Mouse (Mus musculus) gastrocnemius, postnatal 36 days (tissue): ENCODE data around the gene Olfr108. TPM values are rescaled to one million over a fixed set of nuclear protein-coding genes. Genes with fewer than 3 reads are reported as not detected.

ENCODE experiments used
- DNase-seq, 2 experiments: peaks; one replicate each; pipeline ENCODE4 v3.0.0; 2022
- intact Hi-C: fragments of 180-260 bp; cut with DNase I; formaldehyde crosslinking; loops from one replicate; pipeline ENCODE4 v1.15.1; 2025
- long read RNA-seq, 2 experiments: library from polyadenylated mRNA; stranded (forward); transcript quantifications; one replicate each; pipeline ENCODE4 v2.0.0; 2021
- total RNA-seq, 2 experiments: library from RNA; stranded (reverse); gene quantifications; 2 replicates each; pipeline ENCODE4 v1.2.3; 2021

Olfr108 gene
- total RNA-seq: not detected
- long read RNA-seq, experiment 1: 0 reads
- long read RNA-seq, experiment 2: 0 reads

- intact Hi-C loops: no loop called here
- DNase-seq: no peak
Observed at GRCm38 (mm10) chr17:37445180-37445579, at the start of gene Olfr108. TSS of gene Olfr108 (plus strand) at chr17:37445480.

GRCm38 (mm10) chr17:37398926-37399325 lies 46.4 kb upstream of the Olfr108 start, which contains the start of gene Olfr107:
TSS of gene Olfr107 (plus strand) at chr17:37399226.
- intact Hi-C loops: no loop called here
- no peak for DNase-seq

- intact Hi-C loops: no loop called here
- no peak for DNase-seq
Observed at GRCm38 (mm10) chr17:37413380-37413779, 31.9 kb upstream of the Olfr108 start.

- intact Hi-C loops: no loop called here
- no peak for DNase-seq
Observed at GRCm38 (mm10) chr17:37458616-37459015, 13.3 kb downstream of the Olfr108 start, which contains the start of gene Olfr109. TSS of gene Olfr109 (plus strand) at chr17:37458916.

GRCm38 (mm10) chr17:37483452-37483851 lies 38.2 kb downstream of the Olfr108 start, which contains the start of gene H2-M2:
TSS of gene H2-M2 (minus strand) at chr17:37483552.
- no peak for DNase-seq
- intact Hi-C loops: no loop called here

GRCm38 (mm10) chr17:37491930-37492518 lies 46.7 kb downstream of the Olfr108 start, which contains the start of gene Olfr110:
TSS of gene Olfr110 (plus strand) at chr17:37492468.
- intact Hi-C loops: no loop called here
- DNase-seq: no peak

Other genes starting within 250 kb of the Olfr108 start
- not detected for gene Olfr94, start 244.5 kb upstream of the Olfr108 start, total RNA-seq
- gene Olfr95, start 232.4 kb upstream of the Olfr108 start, total RNA-seq: not detected
- not detected for gene Olfr96, start 225.3 kb upstream of the Olfr108 start, total RNA-seq
- gene Olfr97, start 208.2 kb upstream of the Olfr108 start, total RNA-seq: not detected
- not detected for gene Olfr98, start 181.7 kb upstream of the Olfr108 start, total RNA-seq
- under 1 TPM; 0.81 to 0.94 TPM for gene H2-M3, start 175.3 kb upstream of the Olfr108 start, total RNA-seq
- not detected for gene Olfr99, start 162.0 kb upstream of the Olfr108 start, total RNA-seq
- gene Olfr101, start 141.2 kb upstream of the Olfr108 start, total RNA-seq: not detected
- not detected for gene Olfr102, start 128.4 kb upstream of the Olfr108 start, total RNA-seq
- not detected for gene Olfr103, start 105.8 kb upstream of the Olfr108 start, total RNA-seq
- not detected for gene Olfr104-ps, start 85.9 kb upstream of the Olfr108 start, total RNA-seq
- not detected for gene Olfr105-ps, start 66.4 kb upstream of the Olfr108 start, total RNA-seq
- not detected for gene Olfr106-ps, start 55.1 kb upstream of the Olfr108 start, total RNA-seq
- gene Olfr107, start 46.3 kb upstream of the Olfr108 start, total RNA-seq: not detected
- not detected for gene Olfr109, start 13.4 kb downstream of the Olfr108 start, total RNA-seq
- gene H2-M2, start 38.1 kb downstream of the Olfr108 start, total RNA-seq: not detected
- not detected for gene Olfr110, start 47.0 kb downstream of the Olfr108 start, total RNA-seq
- gene Olfr111, start 62.5 kb downstream of the Olfr108 start, total RNA-seq: not detected
- gene Olfr112, start 124.0 kb downstream of the Olfr108 start, total RNA-seq: not detected
- not detected for gene Olfr113, start 132.2 kb downstream of the Olfr108 start, total RNA-seq
- not detected for gene Olfr114, start 147.3 kb downstream of the Olfr108 start, total RNA-seq
- not detected for gene Olfr115, start 181.6 kb downstream of the Olfr108 start, total RNA-seq
- gene Olfr116, start 181.7 kb downstream of the Olfr108 start, total RNA-seq: not detected
- not detected for gene Olfr117, start 218.3 kb downstream of the Olfr108 start, total RNA-seq
- gene Olfr118, start 221.5 kb downstream of the Olfr108 start, total RNA-seq: not detected